Mouse (Mus musculus): ENCODE measurements around the gene Lamb3.

DNA sequence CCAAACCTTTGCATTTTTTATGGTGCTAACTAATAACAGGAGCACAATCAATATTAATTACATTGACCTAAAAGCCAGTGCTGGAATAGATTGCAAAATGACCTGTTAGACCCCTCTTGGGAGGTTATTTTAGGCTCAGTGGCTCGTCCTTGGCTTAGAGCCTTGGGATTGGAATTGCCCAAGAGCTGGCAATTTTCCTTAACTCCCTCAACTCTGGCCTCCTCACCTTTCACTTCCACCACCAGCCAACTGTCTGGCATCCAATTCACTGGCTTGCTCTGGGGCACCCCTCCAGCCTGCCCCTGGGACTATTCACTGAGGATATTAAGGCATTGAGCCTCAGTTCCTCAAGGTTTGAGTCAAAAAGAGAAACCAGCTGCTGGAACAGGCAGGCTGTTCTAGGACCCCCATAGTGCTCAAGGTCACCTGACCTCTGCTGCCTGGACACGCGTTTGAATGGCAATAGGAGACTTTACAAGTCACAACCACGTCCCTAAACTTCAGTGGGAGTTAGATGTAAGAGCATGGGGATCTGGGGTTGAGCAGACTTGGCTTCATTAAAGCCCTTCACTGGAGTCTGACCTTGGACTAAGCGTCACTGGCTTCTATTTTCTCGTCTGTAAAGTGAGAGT lies 71.0 kb downstream of the Lamb3 start:
- TF ChIP-seq CTCF (IDR thresholded peaks at IDR 0.05; ENCODE audit: extremely low read depth, insufficient read depth, insufficient read length, insufficient replicate concordance) (no peak), POLR2A (IDR thresholded peaks at IDR 0.05; ENCODE audit: low read depth, low read length) (no peak)

All from spleen, adult 2 months (tissue).